Mouse (Mus musculus) midbrain, embryonic 11.5 days (tissue): ENCODE data around the gene Hs6st3. TPM values are rescaled to one million over a fixed set of nuclear protein-coding genes. Genes with fewer than 3 reads are reported as not detected.
"Not testable (repeated sequence)": the region's sequence is repeated elsewhere in the genome, so short reads cannot be mapped to it uniquely, and the experiment has no call there.

Experiments used
- ATAC-seq: fragments of 200-750 bp; cut with Nextera tagmentation; 2 replicates; pipeline ENCODE4 v1.8.0; 2017; ENCODE audit warnings: moderate TSS enrichment, moderate library complexity; ENCODE audit not compliant: low FRiP score
- DNase-seq: peaks from one replicate; pipeline ENCODE4 v3.0.0; 2015; ENCODE audit warnings: low spot score; ENCODE audit errors: missing footprints
- H3K27ac ChIP-seq: fragments of 300-500 bp; sonication (generic); 2 replicates; pipeline ENCODE4 v1.5.1; 2014; ENCODE audit warnings: low read depth, low read length
- H3K27me3 ChIP-seq: fragments of 300-500 bp; sonication (generic); 2 replicates; pipeline ENCODE4 v1.6.1; 2014; ENCODE audit warnings: mild to moderate bottlenecking, low read length, moderate library complexity, mixed read lengths; ENCODE audit not compliant: control insufficient read depth, insufficient read depth
- H3K36me3 ChIP-seq: fragments of 300-500 bp; sonication (generic); 2 replicates; pipeline ENCODE4 v1.6.1; 2014; ENCODE audit warnings: mild to moderate bottlenecking, low read length, moderate library complexity, mixed read lengths; ENCODE audit not compliant: control insufficient read depth, insufficient read depth
- H3K4me1 ChIP-seq: fragments of 300-500 bp; sonication (generic); 2 replicates; pipeline ENCODE4 v1.6.1; 2014; ENCODE audit warnings: low read length; ENCODE audit not compliant: control insufficient read depth, insufficient read depth
- H3K4me2 ChIP-seq: fragments of 300-500 bp; sonication (generic); 2 replicates; pipeline ENCODE4 v1.6.1; 2014; ENCODE audit warnings: mild to moderate bottlenecking, moderate library complexity
- H3K4me3 ChIP-seq: fragments of 300-500 bp; sonication (generic); 2 replicates; pipeline ENCODE4 v1.5.1; 2014; ENCODE audit warnings: low read depth, low read length
- H3K9ac ChIP-seq: fragments of 300-500 bp; sonication (generic); 2 replicates; pipeline ENCODE4 v1.6.1; 2014; ENCODE audit warnings: low read length
- H3K9me3 ChIP-seq: fragments of 300-500 bp; sonication (generic); 2 replicates; pipeline ENCODE4 v1.6.1; 2016; ENCODE audit warnings: low read length; ENCODE audit not compliant: control insufficient read depth
- WGBS: fragments of 180-500 bp; shearing (Covaris S2); extraction: QIAGEN DNeasy Blood & Tissue Kit; methylation state at CpG from one replicate; pipeline ENCODE4 v1.1.7; 2014; 5-methylcytosine and 5-hydroxymethylcytosine counted together
- polyA plus RNA-seq: library from polyadenylated mRNA; unstranded; fragments of >200 nt; fragmentation: Nextera tagmentation; extraction: Ambion mirVana; gene quantifications from 2 replicates; pipeline ENCODE4 v1.2.1, GENCODE M21; 2014

Hs6st3 gene
- polyA plus RNA-seq, 1 experiment from 2014 or later: 0.20 TPM

GRCm38 (mm10) chr14:119521056-119521455 lies 382.9 kb downstream of the Hs6st3 start:
- 87% methylated on average over 1 of the region's 1 CpGs for WGBS
- H3K9me3 ChIP-seq: no peaks in the 10 kb centered on the region
- H3K4me1 ChIP-seq: no peaks in the 10 kb centered on the region
- no peaks in the 10 kb centered on the region for H3K27me3 ChIP-seq
- no peak overlapping the region for H3K27ac ChIP-seq
- no peak for ATAC-seq
- DNase-seq: peak; percentile 21
- H3K4me2 ChIP-seq: no peak overlapping the region
- no peaks in the 10 kb centered on the region for H3K36me3 ChIP-seq
- no peak overlapping the region for H3K4me3 ChIP-seq
- no peak overlapping the region for H3K9ac ChIP-seq

DNA sequence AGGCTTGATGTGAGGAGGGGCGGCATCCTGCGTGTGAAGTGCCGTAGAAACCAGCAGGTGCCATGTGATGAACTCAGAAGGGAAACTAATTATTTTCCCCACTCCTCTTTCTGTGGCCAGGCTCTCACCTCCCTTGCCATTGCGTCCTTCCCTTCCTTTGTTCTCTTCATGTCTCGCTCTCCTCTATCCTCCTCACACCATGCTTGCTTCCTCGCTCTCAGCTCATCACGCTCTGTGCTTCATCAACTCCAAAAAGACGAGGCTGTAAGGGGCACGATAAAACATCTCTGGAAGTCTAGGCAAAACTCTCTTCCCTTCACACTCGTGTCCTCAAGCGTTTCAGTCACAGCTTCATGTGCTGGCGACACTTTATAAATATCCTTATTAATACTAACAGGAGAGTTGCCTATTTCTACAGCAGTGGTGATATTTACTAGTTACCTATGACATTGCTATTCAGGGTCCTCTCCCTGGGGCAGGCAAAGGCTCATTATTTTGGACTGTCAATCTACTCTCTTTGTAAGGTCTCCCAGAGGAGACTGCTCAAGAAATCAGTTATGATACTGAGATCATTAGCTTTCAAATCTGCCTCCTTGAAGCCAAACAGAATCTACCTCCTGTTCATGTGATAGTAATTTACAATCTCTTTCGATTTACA lies 394.9 kb downstream of the Hs6st3 start:
- 80% methylated on average over 13 of the region's 13 CpGs for WGBS
- no peaks in the 10 kb centered on the region for H3K4me1 ChIP-seq
- H3K27ac ChIP-seq: no peak overlapping the region
- ATAC-seq (no peak), DNase-seq (no peak)
- no peak overlapping the region for H3K9ac ChIP-seq
- no peaks in the 10 kb centered on the region for H3K9me3 ChIP-seq
- H3K4me2 ChIP-seq: no peak overlapping the region
- no peaks in the 10 kb centered on the region for H3K36me3 ChIP-seq
- H3K27me3 ChIP-seq: no peaks in the 10 kb centered on the region
- H3K4me3 ChIP-seq: no peak overlapping the region

DNA sequence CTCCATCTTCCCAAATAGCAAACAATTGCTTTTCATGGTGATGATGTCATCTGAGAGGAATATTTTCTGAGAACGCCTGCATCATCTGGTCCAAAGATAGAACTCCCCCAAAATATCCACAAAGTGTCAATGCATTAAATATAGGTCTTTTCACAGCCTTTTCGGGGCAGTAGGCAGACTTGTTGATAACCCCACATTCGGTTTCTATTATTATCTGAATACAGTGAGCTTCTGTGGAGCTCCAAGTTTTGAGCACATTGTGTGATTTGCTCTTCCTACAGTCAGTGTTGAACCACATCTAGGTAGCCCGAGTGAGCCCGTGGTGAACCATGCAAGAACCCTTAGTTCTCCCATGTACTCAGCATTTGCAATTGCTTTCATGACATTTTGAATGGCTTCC lies 402.4 kb downstream of the Hs6st3 start:
- H3K4me3 ChIP-seq: no peak overlapping the region
- 87% methylated on average over 5 of the region's 5 CpGs for WGBS
- no peaks in the 10 kb centered on the region for H3K4me1 ChIP-seq
- no peaks in the 10 kb centered on the region for H3K9me3 ChIP-seq
- no peak overlapping the region for H3K27ac ChIP-seq
- H3K4me2 ChIP-seq: no peak overlapping the region
- H3K9ac ChIP-seq: no peak overlapping the region
- no peaks in the 10 kb centered on the region for H3K36me3 ChIP-seq
- no peak for ATAC-seq
- no peak for DNase-seq
- H3K27me3 ChIP-seq: no peaks in the 10 kb centered on the region

GRCm38 (mm10) chr14:119544596-119544995 lies 406.5 kb downstream of the Hs6st3 start:
- no peak overlapping the region for H3K4me3 ChIP-seq
- no peaks in the 10 kb centered on the region for H3K4me1 ChIP-seq
- H3K9ac ChIP-seq: no peak overlapping the region
- DNase-seq (peak; percentile 2), ATAC-seq (no peak)
- 84% methylated on average over 3 of the region's 3 CpGs for WGBS
- H3K36me3 ChIP-seq: no peaks in the 10 kb centered on the region
- H3K27me3 ChIP-seq: no peaks in the 10 kb centered on the region
- no peaks in the 10 kb centered on the region for H3K9me3 ChIP-seq
- H3K4me2 ChIP-seq: no peak overlapping the region
- H3K27ac ChIP-seq: no peak overlapping the region

DNA sequence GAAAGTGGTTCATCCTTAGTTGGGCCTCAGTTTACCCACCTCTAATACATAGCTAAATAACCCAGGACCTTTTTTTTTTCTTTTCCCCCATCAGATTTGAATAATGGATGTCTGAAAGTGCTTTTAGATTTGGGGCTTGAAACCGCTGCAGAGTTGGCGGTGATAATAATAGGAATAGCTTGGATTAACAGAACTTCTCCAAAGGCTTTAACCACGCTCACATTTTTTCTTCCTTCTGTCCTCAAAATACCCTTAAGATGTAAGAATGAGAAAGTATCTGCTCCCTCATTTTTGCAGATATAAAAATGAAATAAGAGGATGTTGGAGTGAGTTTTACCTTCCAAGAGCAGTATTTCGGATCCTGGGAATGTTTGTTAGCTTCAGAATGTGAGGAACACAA lies 420.2 kb downstream of the Hs6st3 start:
- H3K4me2 ChIP-seq: no peak overlapping the region
- no peak overlapping the region for H3K27ac ChIP-seq
- H3K9ac ChIP-seq: no peak overlapping the region
- no peak for ATAC-seq
- 88% methylated on average over 4 of the region's 4 CpGs for WGBS
- H3K36me3 ChIP-seq: no peaks in the 10 kb centered on the region
- no peak overlapping the region for H3K4me3 ChIP-seq
- no peaks in the 10 kb centered on the region for H3K4me1 ChIP-seq
- no peaks in the 10 kb centered on the region for H3K9me3 ChIP-seq
- no peak for DNase-seq
- H3K27me3 ChIP-seq: no peaks in the 10 kb centered on the region

DNA sequence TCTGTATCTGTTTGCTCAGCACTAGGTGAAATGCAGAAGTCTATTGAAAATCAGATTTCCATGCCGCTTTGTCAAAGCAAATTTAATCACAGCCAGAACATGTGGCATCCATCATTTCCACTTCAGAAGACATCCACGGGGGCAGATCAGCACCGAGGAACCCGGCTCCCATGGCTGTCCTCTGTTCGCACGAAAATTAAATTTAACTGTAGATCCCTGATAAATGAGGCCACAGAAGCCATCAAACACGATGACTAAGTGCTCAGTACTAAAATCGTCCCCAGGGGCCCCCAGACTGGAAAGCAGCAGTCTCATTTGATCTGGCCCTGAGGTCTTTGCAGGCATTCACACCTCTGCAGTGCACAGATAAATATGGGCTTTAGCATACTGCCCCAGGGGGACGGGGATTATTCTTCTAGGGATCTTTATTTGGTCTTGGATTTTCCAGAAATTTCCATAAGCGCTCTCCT lies 443.9 kb downstream of the Hs6st3 start:
- H3K27ac ChIP-seq: no peak overlapping the region

DNA sequence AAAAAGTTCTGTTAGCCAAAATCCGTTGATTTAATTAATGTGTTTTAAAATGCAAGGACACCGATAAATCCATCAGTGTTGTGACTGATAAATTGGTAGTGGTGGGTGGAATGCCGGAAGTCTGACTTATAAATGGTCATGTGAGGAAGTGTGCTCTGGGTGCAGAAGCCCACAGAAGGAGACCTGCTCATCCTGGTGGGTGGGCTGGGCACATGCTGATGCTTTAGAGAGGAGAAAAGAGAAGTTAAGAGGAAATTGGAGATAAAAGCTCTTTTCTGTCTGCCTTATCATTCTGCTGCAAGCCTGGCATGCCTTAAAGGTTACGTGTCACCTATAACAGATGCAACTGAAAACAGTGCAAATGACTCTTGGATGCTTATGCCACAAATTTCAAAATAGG lies 446.9 kb downstream of the Hs6st3 start:
- peak; percentile 72 for DNase-seq
- 90% methylated on average over 4 of the region's 4 CpGs for WGBS

More for the DNA sequence above, 443.9 kb downstream of the Hs6st3 start:
- ATAC-seq (peak; percentile 88), DNase-seq (peak; percentile 82)
- Histone ChIP-seq H3K4me2 (no peak overlapping the region), H3K9me3 (no peaks in the 10 kb centered on the region), H3K4me3 (no peak overlapping the region), H3K9ac (no peak overlapping the region), H3K4me1 (no peaks in the 10 kb centered on the region), H3K27me3 (no peaks in the 10 kb centered on the region), H3K36me3 (no peaks in the 10 kb centered on the region)
- 49% methylated on average over 10 of the region's 10 CpGs for WGBS

GRCm38 (mm10) chr14:119587365-119587764 lies 449.2 kb downstream of the Hs6st3 start:
- not testable (repeated sequence) for H3K4me1 ChIP-seq, H3K4me3 ChIP-seq, H3K9me3 ChIP-seq, H3K36me3 ChIP-seq, H3K27ac ChIP-seq, H3K4me2 ChIP-seq, ATAC-seq, H3K27me3 ChIP-seq, DNase-seq, H3K9ac ChIP-seq
- 95% methylated on average over 1 of the region's 1 CpGs for WGBS

More for the DNA sequence above, 446.9 kb downstream of the Hs6st3 start:
- Histone ChIP-seq H3K27me3 (no peaks in the 10 kb centered on the region), H3K36me3 (no peaks in the 10 kb centered on the region), H3K27ac (no peak overlapping the region), H3K4me2 (no peak overlapping the region), H3K9me3 (no peaks in the 10 kb centered on the region), H3K9ac (no peak overlapping the region), H3K4me3 (no peak overlapping the region), H3K4me1 (no peaks in the 10 kb centered on the region)
- no peak for ATAC-seq

DNA sequence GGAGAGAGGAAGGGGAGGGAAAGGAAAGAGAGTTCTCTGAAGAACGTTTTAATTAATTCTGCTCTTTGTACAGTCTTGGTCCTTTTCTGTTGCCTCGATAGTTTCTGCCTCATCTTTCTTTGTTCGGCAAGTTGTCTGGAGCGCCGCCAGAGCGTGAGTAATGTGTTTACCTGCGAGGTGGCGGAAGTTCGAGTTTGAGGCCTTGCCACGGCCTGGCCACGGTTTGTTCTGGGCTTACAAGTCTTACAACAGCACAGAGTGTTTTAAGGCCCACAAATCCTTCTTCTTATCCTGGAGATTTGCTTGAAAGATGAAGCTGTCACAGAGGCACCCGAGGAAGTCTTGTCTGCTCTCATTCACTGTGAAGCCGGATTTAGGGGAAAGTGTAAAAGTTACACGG lies 466.2 kb downstream of the Hs6st3 start:
- no peak for DNase-seq
- WGBS: 60% methylated on average over 14 of the region's 14 CpGs
- Histone ChIP-seq H3K36me3 (no peaks in the 10 kb centered on the region), H3K27ac (no peak overlapping the region), H3K9ac (no peak overlapping the region), H3K27me3 (no peaks in the 10 kb centered on the region), H3K4me2 (no peak overlapping the region), H3K9me3 (no peaks in the 10 kb centered on the region), H3K4me3 (no peak overlapping the region), H3K4me1 (no peaks in the 10 kb centered on the region)
- no peak for ATAC-seq
